Mouse (Mus musculus) C2C12 (cell line): ENCODE measurements around the gene Ccdc141.

Experiments used
- CTCF ChIP-seq: IDR thresholded peaks from one replicate; pipeline ENCODE4 v1.5.1; 2011; ENCODE audit not compliant: control insufficient read depth, insufficient read depth, insufficient read length
- MAX ChIP-seq: IDR thresholded peaks from one replicate; pipeline ENCODE4 v1.6.1; 2011; ENCODE audit warnings: mild to moderate bottlenecking, control low read depth
- MYOG ChIP-seq: IDR thresholded peaks from one replicate; pipeline ENCODE4 v1.6.1; 2011; ENCODE audit not compliant: control insufficient read depth, insufficient read length; ENCODE audit errors: extremely low read depth
- USF1 ChIP-seq: IDR thresholded peaks from one replicate; pipeline ENCODE4 v1.6.1; 2011; ENCODE audit warnings: low read depth, mild to moderate bottlenecking, control low read depth, moderate library complexity

- TF ChIP-seq CTCF (no peak), USF1 (no peak), MAX (no peak), MYOG (no peak)
Measured at GRCm38 (mm10) chr2:77148215-77148614, 22.2 kb downstream of the Ccdc141 start.
